Mouse (Mus musculus): ENCODE data around the gene Setd7.

The Setd7 gene

DNA sequence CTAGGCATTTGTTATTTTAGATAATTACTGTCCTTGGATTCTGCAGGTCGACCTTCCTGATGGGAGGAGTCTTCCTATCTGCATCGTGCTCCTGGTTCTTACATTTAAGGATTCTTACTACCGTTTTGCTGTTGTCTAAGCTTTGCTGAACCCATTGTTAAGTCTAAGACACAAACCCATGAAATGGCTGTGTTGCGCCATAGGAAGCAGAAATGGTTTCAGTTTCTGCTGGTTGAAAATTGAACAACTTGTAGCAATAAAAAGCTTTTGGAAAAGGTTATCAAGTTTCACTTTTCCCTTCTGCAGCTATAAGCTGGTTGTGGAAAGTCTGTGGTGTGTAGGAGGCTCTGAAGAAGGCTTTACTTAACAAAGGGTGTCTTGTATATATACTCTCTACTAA lies 85.0 kb downstream of the Setd7 start:
- DNase-seq (ENCODE audit: low read depth, low spot score) = no peak

GRCm38 (mm10) chr3:51468530-51468929 lies 92.1 kb downstream of the Setd7 start:
- no peak for DNase-seq (ENCODE audit: low read depth, low spot score)
